Mouse (Mus musculus): Measurements from ENCODE around the gene Fstl5. TPM values are rescaled to one million over a fixed set of nuclear protein-coding genes. Genes with fewer than 3 reads are reported as not detected.

The Fstl5 gene
- 0.05 TPM in 1 of 2 replicates, not detected in the other for polyA plus RNA-seq (2012; rRNA removed; ENCODE audit: low replicate concordance)

GRCm38 (mm10) chr3:76074060-76074707 is at the start of gene Fstl5:
Gene Fstl5 (plus strand): TSS chr3:76074270.

Other genes with a start within 250 kb of the Fstl5 start
- 25.0 and 46.7 TPM in 2 replicates for gene Golim4, start 117.3 kb upstream of the Fstl5 start, polyA plus RNA-seq (2012; rRNA removed; ENCODE audit: low replicate concordance)